ENCODE assay signal across 13 mouse cellular contexts in genomic region chr10:40008847-40009246, GRCm38 (mm10). TPM values are rescaled to one million over a fixed set of nuclear protein-coding genes. Genes with fewer than 3 reads are reported as not detected.
"Had no signal": no experiment of that assay in that cellular context is flagged by ENCODE, and none has a peak within 500 bp of the region (broad histone marks: within the 10 kb centered on the region; RNA-seq: fewer than 3 reads in every experiment).

No protein-coding gene starts in this region.

RNA-seq across cellular contexts. Expression of gene Mfsd4b1, which starts 16.2 kb away (rescaled TPM):
- polyA plus RNA-seq: embryonic facial prominence, embryonic 11.5 days; embryonic facial prominence, embryonic 13.5 days; erythroblast, embryonic 14.5 days; forebrain, embryonic 10.5 days; forebrain, embryonic 12.5 days; forebrain, embryonic 13.5 days had no signal

RNA-seq across cellular contexts. Expression of gene Mfsd4b5, which starts 22.4 kb away (rescaled TPM):
- polyA plus RNA-seq: embryonic facial prominence, embryonic 10.5 days; embryonic facial prominence, embryonic 11.5 days; erythroblast, embryonic 14.5 days; forebrain, embryonic 10.5 days; forebrain, embryonic 12.5 days; forebrain, embryonic 13.5 days; forebrain, embryonic 14.5 days; forebrain, embryonic 15.5 days; forebrain, embryonic 16.5 days; forebrain, postnatal 0 days had no signal

RNA-seq across cellular contexts. Expression of gene Mfsd4b3, which starts 48.9 kb away (rescaled TPM):
- polyA plus RNA-seq: cortical plate, adult 2 months; embryonic facial prominence, embryonic 10.5 days; erythroblast, embryonic 14.5 days; forebrain, embryonic 10.5 days; forebrain, embryonic 12.5 days; forebrain, embryonic 13.5 days; forebrain, embryonic 16.5 days; forebrain, postnatal 0 days; frontal cortex, adult 2 months had no signal
